Mouse (Mus musculus) kidney, adult 2 months (tissue): ENCODE data around the gene Efcab3. TPM values are rescaled to one million over a fixed set of nuclear protein-coding genes. Genes with fewer than 3 reads are reported as not detected.

Experiments used
- DNase-seq: peaks from one replicate; pipeline ENCODE4 v3.0.0; 2021
- H3K27ac ChIP-seq: fragments of 200-500 bp; 2 replicates; pipeline ENCODE4 v1.5.1; 2012; ENCODE audit warnings: low read depth, low read length, control low read depth, inconsistent platforms; ENCODE audit not compliant: insufficient read depth
- H3K27me3 ChIP-seq: fragments of 200-500 bp; replicated peaks from 2 replicates; pipeline ENCODE4 v1.6.1; 2012; ENCODE audit warnings: mild to moderate bottlenecking, moderate library complexity, low read length, inconsistent platforms; ENCODE audit not compliant: control insufficient read depth, insufficient read depth
- H3K36me3 ChIP-seq: fragments of 200-500 bp; 2 replicates; pipeline ENCODE4 v1.6.1; 2012; ENCODE audit warnings: mild to moderate bottlenecking, moderate library complexity, low read length, inconsistent platforms; ENCODE audit not compliant: control insufficient read depth, insufficient read depth
- H3K4me1 ChIP-seq: fragments of 200-500 bp; 2 replicates; pipeline ENCODE4 v1.6.1; 2011; ENCODE audit warnings: low read length; ENCODE audit not compliant: control insufficient read depth, insufficient read depth
- H3K4me3 ChIP-seq: fragments of 200-500 bp; 2 replicates; pipeline ENCODE4 v1.5.1; 2011; ENCODE audit warnings: mild to moderate bottlenecking, low read depth, low read length, control low read depth; ENCODE audit not compliant: insufficient read depth
- CTCF ChIP-seq: fragments of 200-500 bp; conservative IDR thresholded peaks from 2 replicates; pipeline ENCODE4 v1.5.1; 2011; ENCODE audit warnings: low read depth, mild to moderate bottlenecking, control low read depth, low read length, moderate library complexity, mixed read lengths; ENCODE audit not compliant: insufficient read depth, insufficient read length
- POLR2A ChIP-seq: fragments of 200-500 bp; IDR thresholded peaks from one replicate; pipeline ENCODE4 v1.6.1; 2011; ENCODE audit warnings: low read depth, low read length, control low read depth
- WGBS: fragments of 180-500 bp; shearing (Covaris S2); methylation state at CpG from one replicate; pipeline ENCODE4 v1.1.7; 2018; 5-methylcytosine and 5-hydroxymethylcytosine counted together
- polyA plus RNA-seq: library from polyadenylated mRNA; depleted of rRNA; stranded (reverse); fragments of >200 nt; gene quantifications from 2 replicates; pipeline ENCODE4 v1.2.3, GENCODE M21; 2012

Efcab3 gene
- polyA plus RNA-seq, 1 experiment = not detected

- DNase-seq = no peak
- no peak overlapping the region for H3K27ac ChIP-seq
- no peaks in the 10 kb centered on the region for H3K36me3 ChIP-seq
- 67% methylated on average over 5 of the region's 5 CpGs for WGBS
- H3K4me3 ChIP-seq = no peak overlapping the region
- H3K4me1 ChIP-seq = no peaks in the 10 kb centered on the region
- H3K27me3 ChIP-seq = no peaks in the 10 kb centered on the region
- no peak for TF ChIP-seq POLR2A
- no peak for TF ChIP-seq CTCF
These were observed 77.7 kb downstream of the Efcab3 start for GRCm38 (mm10) chr11:105141115-105141514.

DNA sequence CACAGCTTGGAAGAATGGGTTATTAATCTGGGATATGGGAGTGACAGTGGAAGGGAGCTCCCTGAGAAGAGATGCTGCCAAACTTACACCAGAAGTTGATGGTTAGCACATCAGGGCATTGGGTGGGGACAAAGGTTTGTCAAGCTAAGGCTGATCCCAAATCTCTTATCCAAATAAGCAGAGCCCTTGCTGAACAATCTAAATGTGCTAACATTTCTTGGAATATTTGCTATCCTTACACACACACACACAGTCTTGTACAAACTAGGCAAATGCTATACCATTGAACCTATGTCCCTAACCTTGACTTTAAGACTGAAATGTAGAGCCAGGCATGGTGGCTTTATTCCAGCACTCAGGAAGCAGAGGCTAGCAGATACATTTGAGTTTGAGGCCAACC, 80.2 kb downstream of the Efcab3 start:
- Histone ChIP-seq H3K4me1 (no peaks in the 10 kb centered on the region), H3K27me3 (no peaks in the 10 kb centered on the region), H3K4me3 (no peak overlapping the region), H3K36me3 (no peaks in the 10 kb centered on the region), H3K27ac (no peak overlapping the region)
- TF ChIP-seq POLR2A (no peak), CTCF (no peak)
- DNase-seq = no peak

DNA sequence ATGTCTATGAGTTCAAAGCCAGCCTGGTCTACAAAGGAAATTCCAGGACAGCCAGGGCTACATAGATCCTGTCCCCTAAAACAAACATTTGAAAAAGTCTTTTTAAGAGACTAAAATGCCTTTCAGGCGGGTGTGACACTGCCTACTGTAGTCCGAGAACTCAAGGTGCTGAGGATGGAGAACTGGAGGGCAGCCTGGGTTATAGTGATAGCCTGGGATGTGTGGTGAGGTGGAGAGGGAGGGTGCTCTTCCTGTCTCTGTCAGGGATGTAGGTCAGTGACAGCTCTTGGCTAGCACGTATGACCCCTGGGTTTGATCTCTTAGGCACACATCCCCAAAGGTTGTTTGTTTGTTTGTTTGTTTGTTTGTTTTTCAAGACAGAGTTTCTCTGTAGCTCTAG, 80.7 kb downstream of the Efcab3 start:
- DNase-seq = no peak
- H3K4me3 ChIP-seq = no peak overlapping the region
- no peaks in the 10 kb centered on the region for H3K4me1 ChIP-seq
- H3K27ac ChIP-seq = no peak overlapping the region
- no peaks in the 10 kb centered on the region for H3K27me3 ChIP-seq
- TF ChIP-seq POLR2A = no peak
- H3K36me3 ChIP-seq = no peaks in the 10 kb centered on the region
- WGBS = 85% methylated on average over 3 of the region's 3 CpGs

DNA sequence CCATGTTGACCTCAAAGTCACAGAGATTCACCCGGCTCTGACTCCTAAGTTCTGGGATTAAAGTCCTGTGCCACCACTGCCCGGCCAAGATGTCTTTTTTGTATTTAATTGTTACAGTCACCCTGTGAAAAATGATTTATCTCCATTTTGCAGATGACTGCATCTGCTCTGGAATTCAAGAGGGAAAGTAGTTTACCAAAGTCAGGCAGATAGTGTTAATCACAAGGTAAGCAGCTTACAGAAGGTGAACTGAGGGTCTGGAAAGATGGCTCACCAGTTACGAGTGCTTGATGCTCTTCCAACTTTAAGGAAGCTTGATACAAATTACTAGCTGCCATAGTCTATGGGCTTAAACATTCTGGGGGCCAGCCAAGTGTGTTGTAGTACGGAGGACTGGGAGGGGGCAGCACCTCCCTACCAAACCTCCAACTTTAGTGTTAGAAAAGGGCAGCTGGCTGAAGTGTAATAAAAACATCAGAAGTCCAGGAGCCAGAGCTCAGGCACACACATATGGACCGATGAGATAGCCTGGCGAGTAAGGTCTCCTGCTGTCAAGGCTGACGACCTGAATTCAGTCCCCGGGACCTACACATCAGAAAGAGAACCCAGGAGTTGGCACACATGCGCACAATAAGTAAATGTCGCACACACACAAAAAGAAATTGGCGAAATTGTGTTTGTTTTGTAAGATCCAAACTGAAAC, 81.3 kb downstream of the Efcab3 start:
- DNase-seq = peak; percentile 24
- WGBS = 58% methylated on average over 11 of the region's 11 CpGs
- H3K27ac ChIP-seq = no peak overlapping the region
- H3K36me3 ChIP-seq = no peaks in the 10 kb centered on the region
- H3K4me3 ChIP-seq = no peak overlapping the region
- no peaks in the 10 kb centered on the region for H3K4me1 ChIP-seq
- no peaks in the 10 kb centered on the region for H3K27me3 ChIP-seq
- TF ChIP-seq CTCF (no peak), POLR2A (no peak)

- no peak for DNase-seq
- 59% methylated on average over 10 of the region's 10 CpGs for WGBS
- TF ChIP-seq CTCF = no peak
- TF ChIP-seq POLR2A = no peak
These were observed 81.8 kb downstream of the Efcab3 start for GRCm38 (mm10) chr11:105145211-105145610.

DNA sequence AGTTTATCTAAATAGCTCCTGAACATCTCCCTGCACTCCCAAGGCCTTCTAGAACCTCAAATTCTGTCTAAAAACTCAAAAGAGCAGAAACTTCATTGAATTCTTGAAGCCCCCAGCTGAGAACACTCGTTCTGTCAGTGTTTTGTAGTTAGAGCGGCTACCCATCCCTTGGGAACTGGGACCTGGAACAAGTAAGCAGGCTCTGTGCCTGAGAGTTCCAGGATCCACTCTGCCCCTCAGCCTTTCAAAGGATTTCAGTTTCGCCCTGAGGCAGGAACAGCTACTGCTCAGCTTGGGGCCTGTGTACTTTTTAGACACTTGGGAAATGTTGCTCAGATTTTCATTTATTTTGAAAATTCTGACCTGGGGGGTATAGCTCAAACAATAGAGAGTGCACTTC, 83.2 kb downstream of the Efcab3 start, which contains the start of gene Gm10842:
TSS of gene Gm10842 (plus strand) at position 301 of the 400 bp plus-strand sequence.
- no peak within 1 kb of the TSS for H3K27ac ChIP-seq
- no peaks in the 10 kb centered on the region for H3K4me1 ChIP-seq
- TF ChIP-seq CTCF (no peak), POLR2A (no peak)
- DNase-seq = no peak
- H3K36me3 ChIP-seq = no peaks in the 10 kb centered on the region
- H3K4me3 ChIP-seq = no peak within 1 kb of the TSS
- no peaks in the 10 kb centered on the region for H3K27me3 ChIP-seq
- WGBS = 82% methylated on average over 3 of the region's 3 CpGs

More at GRCm38 (mm10) chr11:105145211-105145610, 81.8 kb downstream of the Efcab3 start:
- Histone ChIP-seq H3K4me3 (no peak overlapping the region), H3K27ac (no peak overlapping the region), H3K36me3 (no peaks in the 10 kb centered on the region), H3K4me1 (no peaks in the 10 kb centered on the region), H3K27me3 (no peaks in the 10 kb centered on the region)

GRCm38 (mm10) chr11:105149353-105149752, 86.0 kb downstream of the Efcab3 start:
- no peak for DNase-seq
- H3K27ac ChIP-seq = no peak overlapping the region
- 77% methylated on average over 3 of the region's 3 CpGs for WGBS
- no peaks in the 10 kb centered on the region for H3K36me3 ChIP-seq
- peaks cover 10% of the 10 kb centered on the region; the same call in 1 of the 2 replicates for H3K4me1 ChIP-seq
- no peak overlapping the region for H3K4me3 ChIP-seq
- H3K27me3 ChIP-seq = no peaks in the 10 kb centered on the region
- TF ChIP-seq CTCF = no peak
- no peak for TF ChIP-seq POLR2A

DNA sequence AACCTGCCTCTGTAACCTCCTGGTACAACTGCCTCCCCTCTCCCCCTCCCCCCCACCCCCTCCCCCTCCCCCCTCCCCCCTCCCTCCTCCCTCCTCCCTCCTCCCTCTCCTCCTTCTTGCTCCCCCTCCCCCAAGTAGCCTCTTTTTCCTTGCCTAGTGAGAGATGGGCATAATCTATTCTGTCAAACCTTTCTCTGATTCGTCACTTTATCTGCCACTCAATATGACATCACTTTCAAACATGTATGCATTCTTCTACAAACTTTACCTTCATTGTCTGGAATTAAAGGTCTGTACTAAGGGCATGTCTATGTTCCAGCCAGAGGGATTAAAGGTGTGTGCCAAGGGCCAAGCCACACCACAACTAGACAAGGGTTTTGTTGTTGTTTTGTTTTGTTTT, 86.4 kb downstream of the Efcab3 start:
- no peak overlapping the region for H3K27ac ChIP-seq
- DNase-seq = no peak
- no peaks in the 10 kb centered on the region for H3K27me3 ChIP-seq
- 100% methylated on average over 1 of the region's 1 CpGs for WGBS
- no peaks in the 10 kb centered on the region for H3K36me3 ChIP-seq
- no peak for TF ChIP-seq POLR2A
- TF ChIP-seq CTCF = no peak
- peaks cover 10% of the 10 kb centered on the region; the same call in 1 of the 2 replicates for H3K4me1 ChIP-seq
- no peak overlapping the region for H3K4me3 ChIP-seq
